Mouse (Mus musculus) liver, embryonic 15.5 days (tissue): ENCODE measurements around the gene Zfp986. TPM values are rescaled to one million over a fixed set of nuclear protein-coding genes. Genes with fewer than 3 reads are reported as not detected.

Source experiments
- polyA plus RNA-seq: library from polyadenylated mRNA; unstranded; fragments of >200 nt; fragmentation: Nextera tagmentation; extraction: Ambion mirVana; gene quantifications from 2 replicates; pipeline ENCODE4 v1.2.1, GENCODE M21; 2015

The Zfp986 gene
- polyA plus RNA-seq, 1 experiment from 2014 or later = not detected

Other genes starting within 250 kb of the Zfp986 start
- not detected in 2 replicates for gene Zfp980, start 198.1 kb upstream of the Zfp986 start, polyA plus RNA-seq
- 0.10 TPM in 2 replicates for gene Zfp987, start 228.5 kb downstream of the Zfp986 start, polyA plus RNA-seq